Comparison of ENCODE assay signal across 10 mouse cellular contexts in the genomic region with DNA sequence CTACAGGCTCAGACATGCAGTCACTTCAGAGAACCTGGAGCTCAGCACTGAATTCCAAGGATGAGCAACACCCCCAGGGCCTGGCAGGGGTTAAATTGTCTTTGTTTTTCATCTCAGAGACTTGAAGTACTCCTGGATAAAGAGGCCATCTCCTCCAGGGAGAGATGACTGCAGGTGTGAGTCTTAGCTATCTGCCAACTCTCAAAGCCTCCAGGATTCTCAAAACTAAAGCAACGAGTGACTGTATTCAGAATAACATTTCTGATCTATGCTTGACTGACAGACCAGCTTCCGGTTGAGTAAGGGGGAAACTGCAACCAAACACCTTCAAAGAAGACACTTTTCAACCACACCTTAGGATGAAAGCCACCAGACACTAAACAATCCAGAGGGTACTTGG. TPM values are rescaled to one million over a fixed set of nuclear protein-coding genes. Genes with fewer than 3 reads are reported as not detected.
DNase-seq lines count a peak whose midpoint lies in the region; ATAC-seq and TF ChIP-seq lines count a peak whose summit lies in the region.
"Had no signal": no experiment of that assay in that cellular context is flagged by ENCODE, and none has a peak within 500 bp of the region (broad histone marks: within the 10 kb centered on the region; RNA-seq: fewer than 3 reads in every experiment).

No protein-coding gene starts in this region.

- H3K4me3 ChIP-seq in heart, postnatal 0 days (ENCODE audit: low read depth, low read length): no peak overlapping the region
- H3K4me3 ChIP-seq in heart, adult 2 months: no peak overlapping the region
- no peak overlapping the region for H3K4me3 ChIP-seq in stomach, embryonic 15.5 days (replicated peaks)
- no peak overlapping the region for H3K4me3 ChIP-seq in stomach, postnatal 0 days (ENCODE audit: low read depth, low read length)
- H3K4me3 ChIP-seq in liver, embryonic 16.5 days (ENCODE audit: low read depth, low read length): peak overlapping the region; percentile 86
- H3K4me3 ChIP-seq: embryonic facial prominence, embryonic 12.5 days had no signal

- no peaks in the 10 kb centered on the region for H3K79me2 ChIP-seq in heart, adult 2 months (replicated peaks; ENCODE audit: control insufficient read depth, insufficient read depth, low read length)

- no peaks in the 10 kb centered on the region for H3K27me3 ChIP-seq in heart, postnatal 0 days (ENCODE audit: control insufficient read depth, insufficient read depth, low read length)
- no peaks in the 10 kb centered on the region; the same call in 1 of the 2 replicates for H3K27me3 ChIP-seq in heart, adult 2 months (ENCODE audit: control insufficient read depth, insufficient read depth, low read length)
- H3K27me3 ChIP-seq in stomach, embryonic 15.5 days (replicated peaks): no peaks in the 10 kb centered on the region
- H3K27me3 ChIP-seq in stomach, postnatal 0 days (ENCODE audit: control insufficient read depth, insufficient read depth, low read length): no peaks in the 10 kb centered on the region
- no peaks in the 10 kb centered on the region for H3K27me3 ChIP-seq in liver, embryonic 16.5 days (ENCODE audit: control insufficient read depth, insufficient read depth, low read depth, low read length)

- no peaks in the 10 kb centered on the region for H3K36me3 ChIP-seq in heart, postnatal 0 days (replicated peaks; ENCODE audit: control insufficient read depth, insufficient read depth, low read length)
- no peaks in the 10 kb centered on the region for H3K36me3 ChIP-seq in heart, adult 2 months (ENCODE audit: control insufficient read depth, insufficient read depth, low read length)
- H3K36me3 ChIP-seq in stomach, embryonic 15.5 days: no peaks in the 10 kb centered on the region
- no peaks in the 10 kb centered on the region for H3K36me3 ChIP-seq in stomach, postnatal 0 days (ENCODE audit: control insufficient read depth, insufficient read depth, low read length)
- H3K36me3 ChIP-seq in liver, embryonic 16.5 days (ENCODE audit: control insufficient read depth, insufficient read depth): no peaks in the 10 kb centered on the region; the same call in 1 of the 2 replicates
- H3K36me3 ChIP-seq: embryonic facial prominence, embryonic 12.5 days had no signal

- H3K9me3 ChIP-seq in heart, postnatal 0 days (replicated peaks; ENCODE audit: control insufficient read depth, low read length): no peaks in the 10 kb centered on the region
- H3K9me3 ChIP-seq in stomach, embryonic 15.5 days: no peaks in the 10 kb centered on the region
- no peaks in the 10 kb centered on the region for H3K9me3 ChIP-seq in stomach, postnatal 0 days (ENCODE audit: control insufficient read depth, low read length)
- no peaks in the 10 kb centered on the region for H3K9me3 ChIP-seq in liver, embryonic 16.5 days (replicated peaks; ENCODE audit: control insufficient read depth, low read length)
- H3K9me3 ChIP-seq: embryonic facial prominence, embryonic 12.5 days had no signal

- TF ChIP-seq CTCF in heart, postnatal 0 days (IDR thresholded peaks at IDR 0.05; ENCODE audit: low read depth): no peak
- no peak for TF ChIP-seq CTCF in heart, adult 2 months (IDR thresholded peaks at IDR 0.05)
- TF ChIP-seq CTCF in stomach, postnatal 0 days (IDR thresholded peaks at IDR 0.05; ENCODE audit: low read depth): no peak

- TF ChIP-seq POLR2A in heart, adult 2 months (IDR thresholded peaks at IDR 0.05; ENCODE audit: insufficient read depth, low read depth, low read length): no peak

- TF ChIP-seq EP300 in heart, postnatal 0 days (IDR thresholded peaks at IDR 0.05; ENCODE audit: low read depth): no peak
- TF ChIP-seq EP300 in heart, adult 2 months (IDR thresholded peaks at IDR 0.05; ENCODE audit: insufficient read depth, low read depth, low read length): no peak
- no peak for TF ChIP-seq EP300 in stomach, postnatal 0 days (optimal IDR thresholded peaks at IDR 0.05)

- intact Hi-C loops in heart, adult 2 months (cut with DNase I): no loop called here

- peaks cover 21% of the 10 kb centered on the region for H3K4me1 ChIP-seq in heart, postnatal 0 days (ENCODE audit: control insufficient read depth, insufficient read depth)
- peaks cover 5% of the 10 kb centered on the region for H3K4me1 ChIP-seq in heart, adult 2 months (ENCODE audit: control insufficient read depth, insufficient read depth, low read length)
- H3K4me1 ChIP-seq in stomach, embryonic 15.5 days: peaks cover 16% of the 10 kb centered on the region; the same call in 1 of the 2 replicates
- H3K4me1 ChIP-seq in stomach, postnatal 0 days (replicated peaks; ENCODE audit: control insufficient read depth, insufficient read depth): no peaks in the 10 kb centered on the region
- peaks cover 59% of the 10 kb centered on the region for H3K4me1 ChIP-seq in liver, embryonic 16.5 days (ENCODE audit: control insufficient read depth, low read depth, low read length)
- H3K4me1 ChIP-seq: embryonic facial prominence, embryonic 12.5 days had no signal

- no peak for DNase-seq in heart, postnatal 0 days (ENCODE audit: low spot score)
- DNase-seq in heart, adult 2 months: no peak
- no peak for DNase-seq in stomach, postnatal 0 days (ENCODE audit: low spot score)
- DNase-seq in cerebellum, adult 9-11 months: no peak
- DNase-seq in frontal cortex, adult 2 months (ENCODE audit: extremely low spot score in 1 of 2, low spot score in 1 of 2): no peak
- DNase-seq in urinary bladder, postnatal 14 days (ENCODE audit: low spot score): no peak
- DNase-seq: heart, adult 11 months had no signal

- no peak for ATAC-seq in heart, postnatal 0 days (ENCODE audit: insufficient read depth, low read depth)
- ATAC-seq in stomach, embryonic 15.5 days (ENCODE audit: insufficient read depth, low FRiP score, low read depth): no peak
- ATAC-seq in stomach, postnatal 0 days (ENCODE audit: low FRiP score, low TSS enrichment): no peak
- ATAC-seq in liver, embryonic 16.5 days (ENCODE audit: low read depth): no peak

- H3K27ac ChIP-seq in heart, postnatal 0 days (ENCODE audit: low read depth): peak overlapping the region; percentile 40; the same call in 1 of the 2 replicates
- no peak overlapping the region for H3K27ac ChIP-seq in heart, adult 2 months
- 0 out of 2 replicates have a peak overlapping the region, but pooled peaks have one; percentile 17 for H3K27ac ChIP-seq in stomach, embryonic 15.5 days
- no peak overlapping the region for H3K27ac ChIP-seq in stomach, postnatal 0 days (replicated peaks)
- H3K27ac ChIP-seq in liver, embryonic 16.5 days (ENCODE audit: low read length): peak overlapping the region; percentile 93
- H3K27ac ChIP-seq: embryonic facial prominence, embryonic 12.5 days had no signal

- WGBS in heart, postnatal 0 days: 38% methylated on average over 2 of the region's 2 CpGs
- 40% methylated on average over 2 of the region's 2 CpGs for WGBS in heart, adult 2 months
- 29% methylated on average over 2 of the region's 2 CpGs for WGBS in stomach, embryonic 15.5 days
- 29% methylated on average over 2 of the region's 2 CpGs for WGBS in stomach, postnatal 0 days
- WGBS in liver, embryonic 16.5 days (ENCODE audit: insufficient replicate concordance): 25% methylated on average over 2 of the region's 2 CpGs

- H3K9ac ChIP-seq in heart, postnatal 0 days (replicated peaks; ENCODE audit: low read depth, low read length): no peak overlapping the region
- no peak overlapping the region for H3K9ac ChIP-seq in heart, adult 2 months (ENCODE audit: low read depth, low read length)
- H3K9ac ChIP-seq in stomach, embryonic 15.5 days: no peak overlapping the region
- no peak overlapping the region for H3K9ac ChIP-seq in stomach, postnatal 0 days (ENCODE audit: low read length)
- peak overlapping the region; percentile 92 for H3K9ac ChIP-seq in liver, embryonic 16.5 days (ENCODE audit: low read depth, low read length)
- H3K9ac ChIP-seq: embryonic facial prominence, embryonic 12.5 days had no signal

- no peak overlapping the region for H3K4me2 ChIP-seq in heart, postnatal 0 days (ENCODE audit: low read depth, low read length)
- peak overlapping the region; percentile 99; the same call in 1 of the 2 replicates for H3K4me2 ChIP-seq in stomach, embryonic 15.5 days
- no peak overlapping the region for H3K4me2 ChIP-seq in stomach, postnatal 0 days (replicated peaks; ENCODE audit: low read depth)
- peak overlapping the region; percentile 98 for H3K4me2 ChIP-seq in liver, embryonic 16.5 days (ENCODE audit: low read depth, low read length)
- H3K4me2 ChIP-seq: embryonic facial prominence, embryonic 12.5 days had no signal

RNA-seq across cellular contexts. Expression of a gene that starts 1.9 kb away (rescaled TPM):
- total RNA-seq in heart, postnatal 0 days (2014; rRNA removed; ENCODE audit: low replicate concordance): 9.7 and 13.4 TPM in 2 replicates
- 1.6 TPM in 2 replicates for polyA plus RNA-seq in heart, postnatal 0 days (2015; fragmentation: Nextera tagmentation; extraction: Ambion mirVana)
- total RNA-seq in heart, adult 2 months (2021): 1 to 10 TPM; 2.5 to 3.4 TPM
- 2.4 and 6.4 TPM in 2 replicates for polyA plus RNA-seq in heart, adult 2 months (2012; rRNA removed)
- polyA plus RNA-seq in stomach, embryonic 15.5 days (2015; fragmentation: Nextera tagmentation; extraction: Ambion mirVana): 14.3 and 16.2 TPM in 2 replicates
- 2.2 and 2.4 TPM in 2 replicates for polyA plus RNA-seq in stomach, postnatal 0 days (2015; fragmentation: Nextera tagmentation; extraction: Ambion mirVana)
- polyA plus RNA-seq in liver, embryonic 16.5 days (2015; fragmentation: Nextera tagmentation; extraction: Ambion mirVana): 32.3 and 33.2 TPM in 2 replicates
- 26.4 and 26.7 TPM in 2 replicates for polyA plus RNA-seq in frontal cortex, adult 2 months (2012; rRNA removed)

RNA-seq across cellular contexts. Expression of a gene that starts 41.7 kb away (rescaled TPM):
- total RNA-seq in heart, postnatal 0 days (2014; rRNA removed; ENCODE audit: low replicate concordance): 17.9 and 19.6 TPM in 2 replicates
- 9.2 and 9.5 TPM in 2 replicates for polyA plus RNA-seq in heart, postnatal 0 days (2015; fragmentation: Nextera tagmentation; extraction: Ambion mirVana)
- 10 to 100 TPM; 17.4 to 18.4 TPM for total RNA-seq in heart, adult 2 months (2021)
- 22.7 and 28.4 TPM in 2 replicates for polyA plus RNA-seq in heart, adult 2 months (2012; rRNA removed)
- 9.9 and 12.0 TPM in 2 replicates for polyA plus RNA-seq in stomach, embryonic 15.5 days (2015; fragmentation: Nextera tagmentation; extraction: Ambion mirVana)
- polyA plus RNA-seq in stomach, postnatal 0 days (2015; fragmentation: Nextera tagmentation; extraction: Ambion mirVana): 6.5 and 7.1 TPM in 2 replicates
- 4.5 and 4.8 TPM in 2 replicates for polyA plus RNA-seq in liver, embryonic 16.5 days (2015; fragmentation: Nextera tagmentation; extraction: Ambion mirVana)
- polyA plus RNA-seq in frontal cortex, adult 2 months (2012; rRNA removed): 167 and 189 TPM in 2 replicates

Comparison
In these comparisons a context has a peak if more than half of its experiments do, and no peak if none do; other contexts are left out.
1. H3K27ac ChIP-seq: peak in heart, postnatal 0 days (single experiment), stomach, embryonic 15.5 days (single experiment) and liver, embryonic 16.5 days (single experiment); none in heart, adult 2 months (single experiment) and stomach, postnatal 0 days (single experiment).
2. H3K4me2 ChIP-seq: peak in stomach, embryonic 15.5 days (single experiment) and liver, embryonic 16.5 days (single experiment); none in heart, postnatal 0 days (single experiment) and stomach, postnatal 0 days (single experiment).